Mouse (Mus musculus): ENCODE measurements around the gene Poc1b. TPM values are rescaled to one million over a fixed set of nuclear protein-coding genes. Genes with fewer than 3 reads are reported as not detected.

The Poc1b gene
- polyA plus RNA-seq, 1 experiment = 9.8 TPM

DNA sequence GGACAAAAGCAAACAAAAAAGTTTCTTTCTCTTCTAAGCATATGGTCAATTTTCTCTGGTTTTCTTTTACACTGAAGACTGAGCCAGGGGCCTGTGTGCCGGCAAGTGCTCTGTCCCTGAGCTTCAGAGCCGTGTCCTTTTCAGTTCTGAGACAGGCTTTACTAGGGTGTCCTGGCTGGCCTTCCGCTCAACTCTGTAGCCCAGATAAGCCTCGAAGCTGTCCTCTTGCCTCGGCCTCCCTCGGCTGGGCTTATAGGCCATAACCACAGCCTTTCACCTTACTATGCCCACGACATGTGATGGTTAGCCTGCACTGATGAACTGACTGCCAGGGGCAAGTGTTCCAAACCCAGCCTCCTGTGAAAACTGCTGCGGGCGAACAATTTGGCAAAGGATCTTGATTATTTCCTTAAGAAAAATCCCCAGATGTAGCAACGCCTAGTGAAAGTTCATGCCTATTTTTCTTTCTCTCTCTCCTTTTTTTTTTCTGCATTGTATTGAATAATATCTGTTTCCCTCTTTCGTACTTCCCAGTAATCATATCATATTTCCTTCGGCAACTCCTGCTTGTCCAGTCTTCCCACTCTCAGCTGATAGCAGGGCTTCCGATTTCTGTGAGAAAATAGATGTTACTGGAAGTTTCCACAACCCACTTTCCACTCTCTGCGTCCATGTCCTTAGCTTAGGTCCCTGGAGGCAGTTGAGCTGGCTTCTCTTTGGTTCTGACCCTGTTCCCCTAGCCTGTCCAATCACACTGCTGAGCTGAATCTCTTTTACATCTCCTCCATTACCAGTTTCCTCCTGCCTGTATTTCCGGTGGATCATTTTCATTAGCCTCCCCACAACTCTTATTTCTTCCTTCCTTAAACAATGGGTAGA, 107.8 kb downstream of the Poc1b start:
- TF ChIP-seq GATA1 (IDR thresholded peaks at IDR 0.05; ENCODE audit: low read length) = no peak

DNA sequence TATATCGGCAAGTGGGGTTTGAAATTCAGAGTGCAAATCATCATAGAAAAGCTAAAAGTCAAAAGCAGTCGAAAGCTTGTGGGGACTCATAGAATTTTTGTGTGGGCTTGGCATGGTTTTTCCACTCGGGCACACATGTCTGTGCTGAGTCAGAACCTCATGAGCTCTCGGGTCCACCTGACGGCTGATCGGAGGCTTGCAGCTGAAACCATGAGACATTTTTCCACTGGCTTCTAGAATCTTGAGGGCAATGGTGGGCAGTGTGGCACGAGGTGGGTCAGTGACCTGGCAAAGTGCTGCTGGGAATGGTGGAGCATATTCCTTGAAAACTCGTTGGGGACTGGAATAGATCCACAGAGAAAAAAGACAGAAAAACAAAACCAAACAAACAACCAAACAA, 114.7 kb downstream of the Poc1b start:
- TF ChIP-seq GATA1 (IDR thresholded peaks at IDR 0.05; ENCODE audit: low read length) = no peak

DNA sequence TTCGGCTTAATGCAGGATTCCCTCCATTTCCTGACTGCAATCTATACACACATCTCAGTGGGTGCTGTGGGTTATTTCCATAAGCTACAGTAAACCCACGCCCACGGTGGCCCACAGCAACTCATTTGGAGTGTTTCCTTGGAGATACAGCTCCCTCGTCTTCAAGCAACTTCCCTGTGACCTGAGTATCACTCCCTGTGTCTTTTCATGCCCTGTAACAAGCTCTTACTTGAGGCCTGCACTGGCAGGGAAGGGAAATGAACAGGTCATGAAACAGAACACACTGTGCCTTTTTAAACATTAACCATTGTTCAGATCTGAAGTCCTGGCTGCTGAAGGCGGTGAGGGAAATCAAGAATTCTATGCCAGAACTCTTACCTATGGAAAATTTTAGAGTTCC, 115.9 kb downstream of the Poc1b start:
- TF ChIP-seq GATA1 (IDR thresholded peaks at IDR 0.05; ENCODE audit: low read length) = no peak

DNA sequence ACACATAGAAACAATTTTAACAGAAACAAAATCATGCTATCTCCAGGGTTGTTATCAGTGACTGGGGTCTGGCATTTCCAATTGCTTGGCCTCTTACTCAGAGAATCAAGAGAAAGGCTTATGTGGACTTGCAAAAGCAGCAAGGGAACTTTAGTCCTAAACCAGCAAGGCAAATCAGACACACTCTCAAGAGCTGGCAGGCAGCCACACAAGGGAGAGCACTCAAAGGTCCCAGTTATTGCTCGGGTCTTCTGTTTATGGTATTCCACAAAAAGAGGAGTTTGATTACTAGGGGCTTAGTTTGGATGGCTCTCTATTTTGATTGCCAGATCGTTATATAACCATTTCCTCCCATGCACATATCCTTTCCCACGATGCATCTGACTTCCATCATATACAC, 117.4 kb downstream of the Poc1b start:
- no peak for TF ChIP-seq GATA1 (IDR thresholded peaks at IDR 0.05; ENCODE audit: low read length)

DNA sequence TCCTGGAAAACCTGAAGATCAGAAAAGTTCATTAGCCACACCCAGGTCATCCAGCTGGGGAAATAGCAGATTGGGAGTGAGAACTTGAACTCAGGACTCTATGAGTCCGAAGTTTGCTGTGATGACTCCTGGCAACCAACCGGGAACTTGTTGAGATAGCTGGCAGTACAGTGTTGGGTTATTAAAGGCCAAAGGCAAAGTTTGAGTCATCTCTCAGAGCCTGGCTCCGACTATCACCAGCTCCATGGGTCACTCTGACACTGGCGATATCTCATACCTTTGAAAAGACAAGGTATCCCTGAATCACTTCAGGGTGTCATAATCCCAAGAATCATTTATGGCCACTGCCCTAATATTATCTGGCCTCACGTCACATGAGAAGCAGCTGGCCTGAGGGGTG, 119.9 kb downstream of the Poc1b start:
- TF ChIP-seq GATA1 (IDR thresholded peaks at IDR 0.05; ENCODE audit: low read length) = no peak

DNA sequence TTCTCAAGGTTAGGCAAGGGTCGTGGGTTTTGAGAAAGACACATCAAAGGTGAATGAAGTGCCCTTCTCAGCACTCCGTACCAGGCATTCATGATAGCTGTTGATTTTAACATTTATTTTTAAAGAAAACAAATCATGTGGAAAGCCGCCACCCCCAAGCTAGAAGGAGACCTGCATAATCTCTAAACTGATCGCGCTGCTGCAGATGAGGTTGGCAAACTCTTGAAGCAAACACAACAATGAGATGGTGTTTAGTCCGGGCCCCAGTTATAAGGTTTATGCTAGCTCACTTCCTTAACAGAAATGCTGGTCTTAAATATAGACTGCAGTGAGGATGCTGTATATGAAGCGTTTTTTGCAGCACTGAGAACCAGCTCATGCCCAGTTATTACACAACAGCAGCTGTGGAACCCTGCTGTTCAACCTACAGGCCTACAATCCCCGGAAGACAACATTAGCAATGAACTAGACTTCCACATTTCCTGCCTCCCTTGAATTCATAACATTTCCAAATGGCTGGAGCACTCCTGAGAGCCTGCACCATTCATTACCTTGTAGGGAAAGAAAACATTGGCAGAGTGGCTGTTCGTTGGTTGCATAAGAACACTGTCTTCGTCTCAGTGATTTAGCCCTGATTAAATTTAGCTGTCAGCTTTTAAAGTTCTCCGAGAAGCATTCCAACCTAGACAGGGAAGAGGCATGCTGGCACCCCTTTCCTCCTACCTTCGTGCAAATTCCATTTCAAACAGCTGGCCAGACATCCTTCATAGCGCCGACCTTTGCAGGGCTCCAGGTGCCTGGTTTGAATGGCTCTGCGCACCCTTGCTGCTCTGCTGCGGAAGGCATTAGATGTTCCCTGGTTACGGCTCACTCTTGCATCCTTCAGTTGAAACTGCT, 121.4 kb downstream of the Poc1b start:
- no peak for TF ChIP-seq GATA1 (IDR thresholded peaks at IDR 0.05; ENCODE audit: low read length)

DNA sequence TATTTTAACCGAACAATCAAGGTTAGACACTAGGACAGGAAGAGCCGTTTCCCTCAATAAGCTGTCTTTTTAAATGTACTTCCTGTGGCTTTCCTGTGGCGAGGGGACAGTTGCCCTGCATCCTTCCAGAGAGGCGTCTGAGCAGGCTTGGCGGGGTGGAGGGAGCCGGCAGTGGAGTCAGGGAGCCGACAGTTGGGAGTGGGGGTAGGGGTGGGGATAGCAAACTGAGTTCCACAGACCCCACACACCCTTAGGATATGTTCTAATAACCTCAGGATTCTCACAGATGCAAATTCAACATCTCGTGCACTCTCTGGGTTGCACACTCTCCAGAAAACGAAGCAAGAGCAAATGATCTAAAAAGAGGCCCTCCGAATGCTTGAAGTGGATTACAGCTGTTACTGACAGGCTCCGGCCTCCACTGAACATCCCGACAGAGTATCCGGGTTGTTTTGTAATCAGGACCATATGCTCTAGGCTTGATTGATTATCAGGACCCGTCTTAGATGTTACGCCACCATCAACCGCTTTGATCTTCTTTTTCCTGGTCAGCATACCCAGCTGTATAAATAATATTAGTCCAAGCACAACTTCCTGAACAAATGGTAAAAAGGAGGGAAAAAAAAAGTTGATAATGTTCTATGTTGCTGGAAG, 122.3 kb downstream of the Poc1b start:
- no peak for TF ChIP-seq GATA1 (IDR thresholded peaks at IDR 0.05; ENCODE audit: low read length)

DNA sequence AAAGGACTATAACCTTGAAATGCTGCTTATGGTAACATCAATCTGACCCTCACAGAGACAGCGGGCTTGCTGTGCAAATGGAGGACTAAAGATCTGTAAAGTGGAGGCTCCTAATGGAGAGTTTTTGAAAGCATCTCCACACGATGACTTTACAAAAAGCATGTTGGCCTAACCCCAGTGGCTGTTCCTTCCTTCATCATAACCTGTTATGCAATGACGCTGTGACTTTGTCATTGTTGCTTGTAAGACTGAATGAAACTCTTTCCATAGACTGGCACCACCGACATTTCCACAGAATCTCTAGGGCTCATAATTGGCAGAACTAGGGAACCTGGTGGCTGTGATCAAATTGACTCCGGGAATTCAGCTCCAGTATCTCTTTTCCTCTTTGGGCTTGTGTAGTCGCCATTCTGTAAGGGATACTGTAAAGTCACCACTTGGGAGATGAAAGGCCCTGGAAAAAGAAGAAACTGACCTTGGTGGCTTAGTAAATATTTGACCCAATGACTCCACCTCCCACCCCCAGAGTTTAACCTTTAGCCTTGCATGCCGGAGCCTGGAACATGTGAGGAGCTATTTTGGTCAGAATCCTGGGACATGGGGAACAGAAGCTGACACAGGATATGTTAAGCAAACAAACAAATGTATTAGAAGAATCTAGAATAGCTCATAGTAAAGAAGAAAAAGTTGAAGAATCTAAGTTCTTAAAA, 125.8 kb downstream of the Poc1b start:
- no peak for TF ChIP-seq GATA1 (IDR thresholded peaks at IDR 0.05; ENCODE audit: low read length)

DNA sequence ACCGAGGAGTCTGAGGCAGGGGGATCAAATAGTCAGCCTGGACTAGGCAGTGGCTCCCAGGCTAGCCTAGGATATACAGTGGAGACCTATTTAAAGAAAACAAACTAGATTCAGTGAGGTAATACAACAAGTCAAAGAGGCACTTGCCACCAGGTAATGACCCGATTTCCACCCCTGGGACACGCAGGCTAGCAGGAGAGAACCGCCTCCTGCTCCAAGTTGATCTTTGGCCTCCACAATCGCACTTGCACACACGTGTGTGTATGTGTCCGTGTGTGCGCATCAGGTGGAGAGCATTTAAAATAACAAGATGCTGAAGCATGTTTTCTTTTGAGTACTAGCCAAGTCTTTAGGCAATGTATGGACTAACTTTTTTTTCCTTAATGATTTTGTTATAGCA, 127.5 kb downstream of the Poc1b start:
- TF ChIP-seq GATA1 (IDR thresholded peaks at IDR 0.05; ENCODE audit: low read length) = no peak

DNA sequence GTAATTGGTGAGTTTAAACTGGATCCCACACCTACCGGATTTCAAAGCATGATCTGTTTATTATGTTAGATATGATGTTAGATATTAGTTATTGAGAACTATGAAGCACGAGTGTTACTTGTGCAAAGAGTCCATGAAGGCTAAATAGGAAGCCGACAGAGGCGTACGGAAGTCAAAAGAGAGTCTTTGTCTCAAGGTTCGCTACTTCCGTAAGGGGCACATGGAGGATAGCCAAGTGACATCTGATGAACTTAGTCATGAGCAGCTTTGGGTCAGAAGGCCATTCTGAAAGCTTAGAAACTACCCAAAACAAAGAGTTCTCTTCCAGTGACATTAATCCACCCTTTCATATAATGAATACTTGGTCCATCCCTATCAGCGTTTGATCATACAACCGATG, 128.2 kb downstream of the Poc1b start:
- no peak for TF ChIP-seq GATA1 (IDR thresholded peaks at IDR 0.05; ENCODE audit: low read length)

DNA sequence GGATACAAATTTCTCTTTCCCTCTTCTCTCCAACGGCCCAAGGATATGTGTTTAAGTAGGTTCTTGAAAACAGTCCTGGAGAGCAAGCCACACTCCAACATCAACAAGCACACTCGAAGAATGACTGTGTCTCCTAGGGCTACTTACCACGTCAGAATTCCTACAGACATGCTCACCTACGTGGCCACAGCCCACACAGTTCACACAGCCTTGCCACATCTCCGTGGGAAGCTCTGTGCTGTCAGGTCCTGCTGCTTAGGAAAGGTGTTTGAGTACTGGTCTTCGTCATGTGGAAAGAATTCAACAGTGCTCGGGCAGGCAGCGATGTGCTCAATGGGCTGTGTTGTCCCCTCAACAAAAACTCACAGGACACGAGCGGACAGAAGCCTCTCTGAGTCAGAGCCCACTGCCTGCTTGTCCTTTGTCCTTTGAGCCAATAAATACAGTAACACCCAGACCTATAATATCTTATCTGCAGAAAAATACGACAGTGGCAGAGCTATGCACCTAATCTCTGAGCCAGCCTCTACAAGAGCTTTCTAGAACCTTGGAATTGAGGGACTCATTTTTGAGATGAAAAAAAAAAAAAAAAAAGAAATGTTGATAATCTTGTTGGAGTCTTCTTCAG, 130.5 kb downstream of the Poc1b start:
- TF ChIP-seq GATA1 (IDR thresholded peaks at IDR 0.05; ENCODE audit: low read length) = no peak

DNA sequence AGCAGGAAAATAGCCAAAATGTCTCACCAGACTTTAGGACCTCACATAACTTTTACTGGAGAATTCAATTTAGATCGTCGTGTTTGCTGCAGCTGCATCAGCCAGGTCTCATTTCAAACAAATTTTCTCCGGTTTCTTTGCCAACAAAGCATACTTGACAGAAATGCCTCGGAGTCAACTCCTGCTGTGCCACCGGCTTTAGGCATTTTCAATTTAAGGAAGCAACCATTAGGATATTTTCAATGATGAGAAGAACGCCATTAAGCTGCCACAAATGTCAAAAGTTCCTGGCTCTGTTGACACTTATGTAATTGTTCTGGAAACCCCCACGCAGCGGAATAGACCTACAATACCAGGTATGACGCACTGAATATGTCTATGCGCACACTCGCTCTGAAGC, 131.7 kb downstream of the Poc1b start:
- no peak for TF ChIP-seq GATA1 (IDR thresholded peaks at IDR 0.05; ENCODE audit: low read length)

DNA sequence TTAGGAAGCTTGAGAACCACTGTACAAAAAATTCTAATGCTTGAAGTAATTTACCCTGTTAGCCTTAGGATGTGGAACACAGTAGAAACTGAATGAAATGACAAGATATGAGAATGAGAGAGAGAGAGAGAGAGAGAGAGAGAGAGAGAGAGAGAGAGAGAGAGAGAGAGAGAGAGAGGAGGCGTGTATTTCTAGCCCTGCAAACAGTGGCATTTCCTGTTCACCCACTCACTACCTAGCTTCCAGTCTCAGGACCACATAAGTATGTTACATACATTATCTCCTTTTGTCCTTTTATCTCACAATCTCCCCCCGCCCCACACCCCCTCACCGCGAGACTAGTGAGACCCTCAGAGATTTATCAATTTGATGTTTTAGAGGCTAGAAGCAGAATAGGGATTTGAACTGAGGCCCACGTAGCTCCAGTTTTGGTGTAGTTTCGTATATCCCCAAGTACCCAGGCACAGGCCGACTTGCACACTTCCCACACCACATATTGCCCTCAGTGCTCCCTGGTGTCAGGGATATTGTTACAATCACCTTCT, 134.5 kb downstream of the Poc1b start:
- TF ChIP-seq GATA1 (IDR thresholded peaks at IDR 0.05; ENCODE audit: low read length) = no peak

DNA sequence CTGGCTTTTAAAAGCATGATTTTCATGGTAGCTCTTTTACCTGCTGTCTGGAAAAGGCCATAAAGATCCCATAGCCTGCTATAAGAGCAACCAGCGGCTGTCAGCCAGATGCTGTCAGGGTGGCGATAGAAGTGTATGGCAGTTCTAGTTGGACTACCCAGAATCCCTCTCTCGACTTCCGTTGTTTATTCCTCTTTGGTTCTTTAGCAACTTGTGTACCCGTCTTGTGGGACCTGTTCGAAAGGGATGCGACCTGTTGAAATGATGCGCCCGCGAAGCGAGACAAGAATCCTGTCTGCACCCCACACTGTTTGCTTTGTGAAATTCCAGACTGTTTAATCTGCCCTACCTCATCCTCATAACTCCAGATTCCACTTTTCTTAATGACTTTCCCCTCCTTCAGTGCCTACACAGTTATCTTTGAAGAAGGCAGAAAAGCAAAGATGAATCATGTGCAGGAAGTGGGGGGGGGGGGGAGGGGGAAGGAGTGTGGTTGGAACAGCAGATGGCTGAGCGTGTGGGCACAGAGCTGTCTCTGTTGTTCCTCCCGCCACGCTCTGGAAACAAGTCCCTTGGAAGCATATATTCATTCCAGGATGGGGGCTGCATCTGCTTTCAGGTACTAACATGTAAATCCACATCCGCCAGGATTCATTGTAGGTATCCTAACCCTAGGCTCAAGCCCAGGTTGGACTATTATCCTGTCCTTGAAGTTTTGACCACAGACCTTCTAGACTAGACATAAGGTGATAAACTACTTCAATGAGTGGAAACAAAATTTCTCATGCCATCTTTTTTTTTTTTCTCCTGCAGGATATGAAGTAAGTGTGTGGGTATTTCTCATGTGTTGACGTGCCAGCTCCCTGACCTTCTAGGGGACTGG, 135.2 kb downstream of the Poc1b start:
- no peak for TF ChIP-seq GATA1 (IDR thresholded peaks at IDR 0.05; ENCODE audit: low read length)
